Mouse (Mus musculus): ENCODE data around the gene Gm340.

The Gm340 gene

GRCm38 (mm10) chr19:41581706-41582420 is at the start of gene Gm340:
Gene Gm340 (plus strand): TSS chr19:41582370.
- no peak for DNase-seq

- DNase-seq: no peak
Observed at GRCm38 (mm10) chr19:41534021-41534420, 48.1 kb upstream of the Gm340 start.

- no peak for DNase-seq
Observed at GRCm38 (mm10) chr19:41556981-41557380, 25.2 kb upstream of the Gm340 start.

- no peak for DNase-seq
Observed at GRCm38 (mm10) chr19:41557491-41557890, 24.7 kb upstream of the Gm340 start.

DNA sequence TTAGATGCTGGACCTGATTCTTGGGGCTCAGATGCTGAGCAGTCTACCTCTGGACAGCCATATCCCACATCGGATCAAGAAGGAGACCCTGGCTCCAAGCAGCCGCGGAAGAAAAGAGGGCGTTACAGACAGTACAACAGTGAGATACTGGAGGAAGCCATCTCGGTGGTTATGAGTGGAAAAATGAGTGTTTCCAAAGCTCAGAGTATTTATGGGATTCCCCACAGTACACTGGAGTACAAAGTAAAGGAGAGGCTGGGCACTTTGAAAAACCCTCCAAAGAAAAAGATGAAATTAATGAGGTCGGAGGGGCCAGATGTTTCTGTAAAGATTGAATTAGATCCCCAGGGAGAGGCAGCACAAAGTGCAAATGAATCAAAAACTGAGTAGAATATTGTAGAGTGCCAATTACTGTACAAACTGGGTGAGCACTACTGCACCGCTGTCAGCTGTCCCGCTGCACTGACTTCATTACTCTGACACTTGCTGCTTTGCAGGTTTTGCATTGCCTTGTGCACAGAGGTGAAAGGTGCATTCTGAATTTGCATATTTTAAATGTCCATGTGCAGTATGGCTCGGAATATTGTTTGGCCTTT is 23.2 kb upstream of the Gm340 start:
- DNase-seq: no peak

DNA sequence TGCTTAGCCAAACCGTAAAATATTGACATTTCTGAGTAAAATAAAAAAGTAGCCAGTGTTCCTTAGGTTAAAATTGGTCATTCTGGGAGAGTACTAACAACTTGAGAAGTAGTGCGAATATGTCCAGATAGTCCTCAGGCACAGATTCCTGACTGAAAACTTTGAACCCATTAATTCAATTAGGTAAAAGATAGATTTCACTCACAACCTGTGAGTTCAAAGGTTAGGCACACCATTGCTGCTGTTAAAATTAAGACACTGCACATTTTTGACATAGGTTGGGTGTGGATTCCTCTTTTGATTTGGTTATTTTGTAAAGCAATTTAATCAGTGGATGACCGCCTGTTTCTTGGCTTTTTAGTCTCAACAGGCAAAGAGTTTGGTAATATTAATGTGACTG is 21.3 kb upstream of the Gm340 start:
- DNase-seq: no peak

GRCm38 (mm10) chr19:41568791-41569190 is 13.4 kb upstream of the Gm340 start:
- no peak for DNase-seq

DNA sequence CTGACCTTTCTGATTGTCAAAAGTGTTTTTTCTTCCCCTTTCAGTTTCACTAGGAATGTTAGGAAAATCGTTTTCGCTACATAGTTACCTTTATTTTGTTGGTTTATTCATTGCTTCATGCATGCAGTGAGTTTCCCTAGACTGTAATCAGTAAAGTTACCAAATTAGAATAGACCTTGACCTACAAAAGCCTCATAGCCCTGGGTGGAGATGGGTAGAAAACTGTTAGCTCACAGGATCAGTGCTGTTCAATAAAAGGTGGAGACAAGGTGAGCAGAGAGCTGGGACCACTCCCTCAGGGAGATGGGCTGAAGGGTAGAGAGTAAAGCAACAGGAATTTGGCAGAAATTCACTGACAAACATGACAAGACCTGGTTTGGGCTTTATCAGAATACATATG is 8.5 kb upstream of the Gm340 start:
- DNase-seq: no peak

DNA sequence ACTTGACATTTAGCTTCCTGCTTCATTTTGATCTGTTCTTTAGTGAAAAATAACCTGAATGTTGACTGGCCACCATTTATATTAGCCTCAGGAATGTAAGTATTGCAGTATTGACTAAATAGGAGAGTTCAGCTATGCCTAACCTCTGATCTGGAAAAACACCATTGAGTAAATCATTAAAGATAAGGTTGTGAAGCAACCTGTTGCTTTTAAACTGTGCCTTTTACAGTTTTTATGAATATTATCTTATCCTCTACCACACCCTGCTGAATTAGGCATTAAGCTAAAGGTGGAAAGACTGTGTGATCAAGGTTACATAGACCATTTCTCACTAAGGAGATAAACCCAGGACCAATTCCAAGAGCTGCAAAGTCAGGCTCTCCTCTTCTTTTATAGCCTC is 4.6 kb upstream of the Gm340 start:
- no peak for DNase-seq

GRCm38 (mm10) chr19:41579311-41579920 is 2.8 kb upstream of the Gm340 start:
- no peak for DNase-seq

DNA sequence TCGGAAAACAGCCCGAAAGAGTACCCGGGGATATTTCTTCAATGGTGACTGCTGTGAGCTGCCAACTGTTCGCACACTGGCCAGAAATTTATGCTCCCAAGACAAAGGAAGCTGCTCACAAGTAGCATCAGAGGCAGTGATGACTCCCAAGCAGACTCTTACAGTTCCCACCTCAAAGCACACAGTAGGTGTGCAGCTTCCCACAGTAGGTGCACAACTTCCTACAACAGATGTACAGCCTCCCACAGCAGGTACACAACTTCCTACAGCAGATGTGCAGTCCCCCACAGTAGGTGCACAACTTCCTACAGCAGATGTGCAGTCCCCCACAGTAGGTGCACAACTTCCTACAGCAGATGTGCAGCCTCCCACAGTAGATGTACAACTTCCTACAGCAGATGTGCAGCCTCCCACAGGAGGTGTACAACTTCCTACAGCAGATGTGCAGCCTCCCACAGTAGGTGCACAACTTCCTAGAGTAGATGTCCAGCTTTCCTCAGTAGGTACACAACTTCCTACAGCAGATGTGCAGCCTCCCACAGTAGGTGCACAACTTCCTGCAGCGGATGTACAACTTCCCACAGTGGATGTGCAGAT is 846 bp downstream of the Gm340 start:
- no peak for DNase-seq

- DNase-seq: no peak
Observed at GRCm38 (mm10) chr19:41586752-41587151, 4.6 kb downstream of the Gm340 start.

DNA sequence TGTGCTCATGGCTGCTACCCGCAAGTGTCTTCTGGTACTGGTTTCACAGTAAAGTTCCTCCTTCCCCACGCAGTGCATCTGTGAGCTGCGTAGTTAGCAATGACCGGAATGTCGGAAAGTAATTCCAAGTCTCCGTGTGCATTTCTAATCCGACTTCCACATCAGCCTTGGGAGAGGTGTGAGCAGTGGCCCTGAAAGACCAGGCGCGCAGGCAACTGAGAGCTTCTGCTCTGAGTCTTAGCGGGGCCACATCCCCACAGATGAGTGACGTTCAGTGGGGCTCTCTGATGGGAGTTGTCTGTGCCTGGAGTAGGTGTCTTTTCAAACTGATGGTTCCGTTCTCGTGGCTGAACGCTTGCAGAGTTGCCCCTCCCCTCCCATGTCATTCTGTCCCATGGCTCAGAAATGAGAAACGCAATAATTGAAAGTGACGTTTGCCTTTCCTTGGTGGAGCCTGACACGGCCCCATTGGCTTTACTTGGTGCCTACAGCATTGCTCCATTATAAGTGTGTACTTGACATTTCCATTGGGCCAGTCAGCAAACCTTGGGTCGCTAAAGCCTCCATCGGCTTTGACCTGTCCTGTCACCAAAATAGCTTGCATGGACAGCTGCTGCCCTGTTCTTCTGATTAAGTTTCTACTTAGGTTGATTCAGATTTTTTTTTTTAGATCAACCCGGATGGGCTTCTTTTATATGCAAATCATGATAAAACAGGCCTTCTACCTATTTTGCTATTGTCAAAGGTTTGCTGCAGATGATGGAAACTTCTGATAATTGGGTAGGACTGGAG is 5.5 kb downstream of the Gm340 start:
- DNase-seq: no peak

DNA sequence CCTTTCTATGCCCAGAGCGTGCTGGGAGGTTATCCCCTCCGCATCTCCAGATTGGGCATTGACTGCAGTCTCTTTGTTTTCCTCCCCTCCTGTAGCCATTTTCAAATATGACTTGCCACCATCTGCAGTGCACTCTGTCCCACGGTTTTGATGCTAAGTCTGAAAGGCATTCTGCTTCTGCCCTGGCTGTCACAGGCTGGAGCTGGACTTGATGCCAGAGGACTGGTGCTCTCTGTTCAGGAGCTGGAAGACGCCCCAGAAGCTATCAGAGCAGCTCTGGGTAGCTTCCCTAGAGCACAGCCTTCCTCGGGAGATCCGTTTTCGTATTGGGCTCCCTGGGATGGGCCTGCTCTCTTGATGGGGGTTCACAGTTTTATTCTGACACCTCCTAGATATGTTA is 6.9 kb downstream of the Gm340 start:
- DNase-seq: no peak

DNA sequence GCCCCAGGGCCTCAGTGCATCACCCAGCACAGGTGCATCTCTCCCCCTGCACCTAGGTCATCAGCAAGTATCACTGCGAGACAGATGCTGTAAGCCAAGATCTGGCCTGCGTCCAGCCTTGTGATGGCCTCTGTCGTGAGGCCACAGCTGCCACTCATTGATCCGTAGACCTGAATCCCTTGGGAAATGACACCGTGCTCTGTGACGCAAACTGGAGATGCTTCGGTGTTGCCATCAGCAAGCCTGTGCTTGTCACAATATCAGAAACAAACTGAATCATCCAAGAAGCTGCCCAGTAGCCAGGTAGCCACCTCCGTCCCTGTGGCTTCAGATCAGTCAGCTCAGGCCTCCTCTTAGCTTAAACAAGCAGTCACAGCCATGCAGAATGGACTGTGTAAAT is 7.5 kb downstream of the Gm340 start:
- no peak for DNase-seq

DNA sequence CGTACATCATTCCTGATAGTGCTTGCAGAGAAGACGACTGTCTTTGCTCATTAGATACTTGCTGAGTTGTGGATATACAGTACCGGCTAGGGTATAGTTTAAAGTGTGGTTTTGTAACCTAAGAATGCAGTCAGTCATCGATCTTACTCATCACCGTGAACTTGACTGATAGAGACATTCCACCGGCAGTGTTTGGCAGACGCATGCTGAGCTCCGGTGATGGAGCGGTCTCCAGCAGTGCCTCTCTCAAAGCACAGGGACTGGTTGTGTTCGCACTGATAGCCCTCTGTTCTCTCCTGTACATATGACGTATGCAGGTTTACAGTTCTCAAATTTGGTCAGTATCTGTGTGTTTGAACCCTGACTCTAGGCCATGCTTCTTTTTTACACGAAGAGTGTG is 9.6 kb downstream of the Gm340 start:
- DNase-seq: no peak

DNA sequence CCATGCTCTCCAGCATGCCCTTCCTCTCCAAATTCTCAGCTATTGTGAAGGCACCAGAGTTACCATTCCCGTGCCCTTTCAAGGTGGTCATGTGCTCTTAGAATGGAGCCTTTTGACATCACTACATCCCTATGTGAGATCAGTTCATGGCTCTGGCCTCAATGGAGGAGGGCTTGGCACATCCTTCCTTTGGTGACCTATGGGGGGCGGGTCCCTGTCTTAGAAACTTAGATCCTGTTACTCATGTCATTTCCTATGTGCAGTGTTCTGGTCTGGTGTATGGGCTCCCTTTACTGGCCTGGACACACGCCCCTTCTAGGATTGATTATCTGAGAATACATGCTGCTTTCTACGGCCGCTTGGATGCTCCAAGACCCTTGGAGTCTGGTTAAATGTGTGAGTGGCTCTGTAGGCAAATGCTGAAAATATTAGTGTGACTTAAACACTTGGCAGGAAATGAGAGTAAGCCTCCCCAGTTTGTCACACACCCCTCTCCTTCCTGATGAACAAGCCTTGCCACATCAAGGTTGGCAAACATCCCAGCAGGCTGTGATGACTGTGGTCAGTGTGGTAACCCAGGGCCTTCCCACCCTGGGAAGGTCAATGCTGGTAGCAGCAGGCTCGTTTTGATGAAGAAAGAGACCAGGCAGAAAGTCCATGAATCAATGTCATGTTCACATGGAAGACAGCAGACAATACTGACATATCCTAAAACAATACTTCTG is 15.2 kb downstream of the Gm340 start:
- no peak for DNase-seq

DNA sequence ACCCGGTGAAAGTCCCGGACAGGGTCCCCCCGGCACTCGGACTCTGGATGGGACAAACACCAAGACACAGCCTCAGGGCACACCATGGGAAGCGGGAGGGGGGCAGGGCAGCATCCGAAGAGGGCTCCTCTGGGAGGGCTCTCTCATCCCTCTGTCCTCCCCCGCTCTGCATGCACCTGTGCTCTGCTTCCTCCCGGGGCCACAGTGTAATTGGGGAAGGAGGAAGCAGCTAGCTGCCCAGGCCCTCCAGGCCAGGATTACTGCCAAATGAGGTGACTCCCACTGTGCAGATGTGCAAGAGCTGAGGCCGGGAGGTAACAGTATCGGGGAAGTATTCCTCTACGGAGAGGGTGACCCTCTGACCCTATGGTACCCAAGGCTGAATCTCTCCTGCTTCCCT is 18.5 kb downstream of the Gm340 start:
- no peak for DNase-seq

DNA sequence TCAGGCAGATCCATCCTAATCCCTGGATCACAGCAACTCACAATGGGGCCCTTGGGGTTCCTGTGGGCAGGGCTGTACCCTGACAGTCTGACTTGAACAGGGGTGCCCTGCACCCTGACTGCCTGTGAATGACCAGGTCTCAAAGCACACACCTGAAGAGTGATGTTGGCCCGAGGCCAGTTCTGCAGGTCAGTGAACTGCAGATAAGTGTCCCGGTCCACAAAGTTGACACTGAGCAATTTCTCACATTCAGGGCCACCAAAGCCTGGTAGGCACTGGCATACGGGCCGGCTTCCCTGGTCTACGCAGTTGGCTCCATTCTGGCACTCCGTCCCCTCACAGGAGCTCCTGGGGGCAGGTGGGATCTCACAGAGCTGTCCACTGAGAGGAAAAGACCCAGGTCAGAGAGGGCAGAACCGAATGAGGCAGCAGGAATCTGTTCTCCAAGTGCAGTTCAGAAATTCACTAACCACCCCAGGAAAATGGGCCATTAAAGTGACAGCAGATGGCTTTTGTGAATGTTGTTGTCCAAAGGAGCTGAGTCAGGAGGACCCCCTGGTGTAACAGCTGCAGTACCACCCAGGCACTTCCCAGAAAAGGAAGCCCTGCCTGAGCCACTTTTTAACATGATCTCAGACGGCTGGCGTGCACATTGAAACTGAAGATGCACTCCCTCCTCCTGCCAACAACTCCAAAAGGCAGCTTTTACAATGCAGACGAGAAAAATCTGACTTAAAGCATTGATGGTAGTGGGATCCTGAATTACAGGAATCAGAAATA is 24.2 kb downstream of the Gm340 start:
- no peak for DNase-seq

GRCm38 (mm10) chr19:41611683-41612082 is 29.5 kb downstream of the Gm340 start:
- no peak for DNase-seq

GRCm38 (mm10) chr19:41613325-41614087 is 31.3 kb downstream of the Gm340 start:
- no peak for DNase-seq

Measured in right cerebral cortex, postnatal 4 days (tissue).